Mouse (Mus musculus): ENCODE data around the gene Abcc6. TPM values are rescaled to one million over a fixed set of nuclear protein-coding genes. Genes with fewer than 3 reads are reported as not detected.

The Abcc6 gene
- polyA plus RNA-seq (2014; fragmentation: Nextera tagmentation; extraction: Ambion mirVana), result not detected in 2 replicates

DNA sequence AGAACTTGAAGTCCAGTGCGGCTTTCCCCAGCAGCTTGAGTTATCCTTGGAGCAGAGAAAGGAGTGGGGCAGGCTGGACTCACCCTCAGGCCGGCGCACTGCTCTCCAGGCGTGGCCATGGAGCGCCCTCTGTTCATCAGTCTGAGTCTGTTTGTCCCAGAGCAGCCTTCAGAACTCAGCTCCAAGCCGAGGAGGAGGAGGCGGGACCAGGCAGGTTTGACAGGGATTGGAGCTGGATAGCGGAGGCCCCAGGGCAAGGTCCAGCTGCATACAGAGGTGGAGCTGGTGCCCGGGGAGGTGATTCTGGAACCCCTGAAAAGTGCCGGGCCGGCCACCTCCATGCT is at the start of gene Abcc6:
Abcc6 (minus strand) TSS at position 158 of the 344 bp plus-strand sequence.
- Histone ChIP-seq H3K9ac (ENCODE audit: low read length) (peak within 1 kb of the TSS; percentile 57; the same call in 1 of the 2 replicates), H3K36me3 (ENCODE audit: control insufficient read depth, insufficient read depth, low read length) (no peaks in the 10 kb centered on the region), H3K4me2 (ENCODE audit: low read length) (peak within 1 kb of the TSS; percentile 44), H3K4me1 (ENCODE audit: control insufficient read depth in 2 of 2, insufficient read depth in 2 of 2, low read length in 2 of 2) (peaks cover 6 to 10% of the 10 kb centered on the region in 2 experiments), H3K9me3 (ENCODE audit: control insufficient read depth, low read length) (no peaks in the 10 kb centered on the region), H3K4me3 (ENCODE audit: control insufficient read depth in 1 of 2, insufficient read depth in 1 of 2, low read depth in 1 of 2, low read length in 2 of 2) (no peak within 1 kb of the TSS), H3K27me3 (ENCODE audit: control insufficient read depth, insufficient read depth, low read length) (peaks cover 4% of the 10 kb centered on the region), H3K27ac (replicated peaks in 1 of 2; ENCODE audit: control insufficient read depth in 1 of 2, insufficient read depth in 1 of 2, low read depth in 2 of 2, low read length in 2 of 2) (no peak within 1 kb of the TSS)
- ATAC-seq (ENCODE audit: insufficient number of reproducible peaks, insufficient read depth, low FRiP score, low read depth), result no peak
- WGBS, result 7% methylated on average over 11 of the region's 11 CpGs

DNA sequence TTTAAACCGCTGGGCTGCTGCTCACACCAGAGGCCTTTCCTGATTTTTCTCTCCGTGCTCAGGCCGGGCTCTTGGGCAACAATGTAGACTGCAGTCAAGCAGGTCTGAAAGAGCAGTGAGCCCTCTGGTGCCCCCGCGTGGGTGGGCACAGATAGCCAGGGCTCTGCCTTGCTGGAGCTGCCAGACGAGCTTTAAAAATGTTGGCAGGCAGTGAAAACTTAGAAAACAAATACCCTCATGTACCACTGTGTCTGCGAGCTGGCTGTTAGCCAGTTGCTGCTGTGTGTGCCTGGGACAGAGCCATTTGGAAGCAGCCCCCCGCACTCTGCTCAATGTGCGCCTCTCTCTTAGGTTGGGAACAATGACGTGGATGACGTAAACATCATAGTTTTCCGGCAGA is 47.6 kb upstream of the Abcc6 start:
- ATAC-seq (ENCODE audit: insufficient number of reproducible peaks, insufficient read depth, low FRiP score, low read depth), result no peak
- H3K9ac ChIP-seq (ENCODE audit: low read length), result no peak overlapping the region
- peaks cover 95% of the 10 kb centered on the region for H3K36me3 ChIP-seq (ENCODE audit: control insufficient read depth, insufficient read depth, low read length)
- H3K4me3 ChIP-seq (ENCODE audit: control insufficient read depth in 1 of 2, insufficient read depth in 1 of 2, low read depth in 1 of 2, low read length in 2 of 2), result no peak overlapping the region
- peaks cover 4 to 5% of the 10 kb centered on the region in 2 experiments; a peak in 3 of 4 replicates for H3K4me1 ChIP-seq (ENCODE audit: control insufficient read depth in 2 of 2, insufficient read depth in 2 of 2, low read length in 2 of 2)
- H3K4me2 ChIP-seq (ENCODE audit: low read length), result no peak overlapping the region
- H3K27ac ChIP-seq (replicated peaks in 1 of 2; ENCODE audit: control insufficient read depth in 1 of 2, insufficient read depth in 1 of 2, low read depth in 2 of 2, low read length in 2 of 2), result no peak overlapping the region
- no peaks in the 10 kb centered on the region for H3K27me3 ChIP-seq (ENCODE audit: control insufficient read depth, insufficient read depth, low read length)
- 83% methylated on average over 12 of the region's 12 CpGs for WGBS
- no peaks in the 10 kb centered on the region for H3K9me3 ChIP-seq (ENCODE audit: control insufficient read depth, low read length)

DNA sequence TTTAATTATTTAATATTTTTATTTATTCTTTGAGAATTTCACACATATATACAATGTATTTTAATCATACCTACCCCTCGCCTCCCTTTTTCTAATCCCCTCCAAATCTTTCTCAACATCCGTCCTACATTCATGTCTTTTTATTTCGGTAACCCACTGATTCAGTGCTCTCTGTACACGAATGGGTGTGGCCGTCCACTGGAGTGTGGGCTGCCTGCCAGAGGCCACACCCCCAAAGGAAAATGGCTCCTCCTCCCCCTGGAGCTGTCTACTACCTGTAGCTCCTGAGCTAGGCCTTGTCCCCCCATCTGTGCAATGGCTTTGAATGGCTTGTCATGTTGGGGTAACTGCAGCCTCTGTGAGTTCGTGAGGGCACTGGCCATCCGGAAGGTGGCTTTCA is 46.7 kb upstream of the Abcc6 start:
- no peak overlapping the region for H3K4me2 ChIP-seq (ENCODE audit: low read length)
- H3K4me3 ChIP-seq (ENCODE audit: control insufficient read depth in 1 of 2, insufficient read depth in 1 of 2, low read depth in 1 of 2, low read length in 2 of 2), result no peak overlapping the region
- no peak overlapping the region for H3K9ac ChIP-seq (ENCODE audit: low read length)
- no peaks in the 10 kb centered on the region for H3K9me3 ChIP-seq (ENCODE audit: control insufficient read depth, low read length)
- WGBS, result 87% methylated on average over 7 of the region's 7 CpGs
- H3K36me3 ChIP-seq (ENCODE audit: control insufficient read depth, insufficient read depth, low read length), result peaks cover 95% of the 10 kb centered on the region
- no peaks in the 10 kb centered on the region for H3K4me1 ChIP-seq (ENCODE audit: control insufficient read depth in 2 of 2, insufficient read depth in 2 of 2, low read length in 2 of 2)
- H3K27ac ChIP-seq (replicated peaks in 1 of 2; ENCODE audit: control insufficient read depth in 1 of 2, insufficient read depth in 1 of 2, low read depth in 2 of 2, low read length in 2 of 2), result no peak overlapping the region
- no peak for ATAC-seq (ENCODE audit: insufficient number of reproducible peaks, insufficient read depth, low FRiP score, low read depth)
- no peaks in the 10 kb centered on the region for H3K27me3 ChIP-seq (ENCODE audit: control insufficient read depth, insufficient read depth, low read length)

DNA sequence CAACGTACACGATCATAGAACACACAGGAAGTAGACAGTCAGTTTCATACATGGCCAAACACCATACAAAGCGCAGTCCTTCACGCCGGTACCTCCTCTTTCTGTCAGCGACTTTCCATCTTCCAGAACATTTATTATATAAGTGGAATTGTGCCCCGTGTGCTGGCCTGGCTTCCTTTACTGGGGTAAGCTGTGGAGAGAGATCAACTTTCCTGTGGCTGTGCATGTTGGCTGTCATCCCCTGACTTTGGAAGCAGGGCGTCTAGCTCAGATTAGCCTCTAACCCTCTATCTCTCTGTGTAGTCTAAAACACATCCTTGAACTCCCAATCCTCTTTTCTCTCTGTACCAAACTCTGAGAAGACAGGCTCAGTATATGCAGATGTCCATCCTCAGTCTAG is 38.7 kb upstream of the Abcc6 start:
- Histone ChIP-seq H3K4me2 (ENCODE audit: low read length) (no peak overlapping the region), H3K27ac (replicated peaks in 1 of 2; ENCODE audit: control insufficient read depth in 1 of 2, insufficient read depth in 1 of 2, low read depth in 2 of 2, low read length in 2 of 2) (no peak overlapping the region), H3K4me1 (ENCODE audit: control insufficient read depth in 2 of 2, insufficient read depth in 2 of 2, low read length in 2 of 2) (no peaks in the 10 kb centered on the region), H3K4me3 (ENCODE audit: control insufficient read depth in 1 of 2, insufficient read depth in 1 of 2, low read depth in 1 of 2, low read length in 2 of 2) (no peak overlapping the region), H3K27me3 (ENCODE audit: control insufficient read depth, insufficient read depth, low read length) (no peaks in the 10 kb centered on the region), H3K36me3 (ENCODE audit: control insufficient read depth, insufficient read depth, low read length) (peaks cover 92% of the 10 kb centered on the region), H3K9me3 (ENCODE audit: control insufficient read depth, low read length) (no peaks in the 10 kb centered on the region), H3K9ac (ENCODE audit: low read length) (no peak overlapping the region)
- no peak for ATAC-seq (ENCODE audit: insufficient number of reproducible peaks, insufficient read depth, low FRiP score, low read depth)
- WGBS, result 89% methylated on average over 8 of the region's 8 CpGs

DNA sequence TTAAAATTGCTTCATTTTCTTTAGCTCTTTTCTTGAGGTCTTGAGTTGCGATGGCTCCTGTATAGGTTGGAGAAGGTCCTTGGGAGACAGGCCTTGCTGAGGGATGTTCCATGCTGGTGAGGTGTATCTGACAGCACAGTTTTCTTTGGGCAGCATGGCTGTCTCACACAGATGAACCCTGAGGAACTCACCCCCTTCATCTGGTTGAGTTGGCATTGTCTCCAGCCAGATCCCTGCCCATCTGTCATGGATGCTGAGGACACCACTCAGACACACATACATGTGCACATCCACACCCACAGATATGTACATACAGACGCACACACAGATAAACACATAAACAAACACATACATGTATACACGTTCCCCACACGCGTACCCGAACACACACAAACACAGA is 33.2 kb upstream of the Abcc6 start:
- H3K36me3 ChIP-seq (ENCODE audit: control insufficient read depth, insufficient read depth, low read length), result peaks cover 84% of the 10 kb centered on the region
- H3K4me2 ChIP-seq (ENCODE audit: low read length), result no peak overlapping the region
- H3K9me3 ChIP-seq (ENCODE audit: control insufficient read depth, low read length), result no peaks in the 10 kb centered on the region
- ATAC-seq (ENCODE audit: insufficient number of reproducible peaks, insufficient read depth, low FRiP score, low read depth), result no peak
- WGBS, result 90% methylated on average over 6 of the region's 6 CpGs
- no peaks in the 10 kb centered on the region for H3K4me1 ChIP-seq (ENCODE audit: control insufficient read depth in 2 of 2, insufficient read depth in 2 of 2, low read length in 2 of 2)
- H3K4me3 ChIP-seq (ENCODE audit: control insufficient read depth in 1 of 2, insufficient read depth in 1 of 2, low read depth in 1 of 2, low read length in 2 of 2), result no peak overlapping the region
- no peaks in the 10 kb centered on the region for H3K27me3 ChIP-seq (ENCODE audit: control insufficient read depth, insufficient read depth, low read length)
- H3K27ac ChIP-seq (replicated peaks in 1 of 2; ENCODE audit: control insufficient read depth in 1 of 2, insufficient read depth in 1 of 2, low read depth in 2 of 2, low read length in 2 of 2), result no peak overlapping the region
- no peak overlapping the region for H3K9ac ChIP-seq (ENCODE audit: low read length)

DNA sequence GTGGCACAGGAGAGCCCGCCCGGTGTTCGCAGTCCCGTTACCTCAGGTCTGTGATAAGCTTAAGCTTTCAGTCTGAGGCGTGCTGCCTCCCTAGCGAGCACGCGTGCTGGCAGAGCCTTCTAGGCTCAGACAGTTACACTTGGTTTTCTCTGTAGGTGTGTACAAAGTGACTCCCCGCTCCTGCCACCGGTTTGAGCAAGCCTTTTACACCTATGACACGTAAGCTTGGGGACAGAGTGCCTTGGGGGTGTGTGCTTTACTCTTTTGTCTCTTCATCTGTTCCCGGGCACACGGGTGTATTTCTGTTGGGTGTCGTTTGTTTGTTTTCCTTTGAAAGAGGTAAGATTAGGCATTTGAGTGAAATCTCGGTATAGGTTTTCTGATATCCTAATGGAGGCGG is 31.5 kb upstream of the Abcc6 start:
- Histone ChIP-seq H3K36me3 (ENCODE audit: control insufficient read depth, insufficient read depth, low read length) (peaks cover 84% of the 10 kb centered on the region), H3K27ac (replicated peaks in 1 of 2; ENCODE audit: control insufficient read depth in 1 of 2, insufficient read depth in 1 of 2, low read depth in 2 of 2, low read length in 2 of 2) (no peak overlapping the region), H3K9me3 (ENCODE audit: control insufficient read depth, low read length) (no peaks in the 10 kb centered on the region), H3K9ac (ENCODE audit: low read length) (no peak overlapping the region), H3K27me3 (ENCODE audit: control insufficient read depth, insufficient read depth, low read length) (no peaks in the 10 kb centered on the region), H3K4me3 (ENCODE audit: control insufficient read depth in 1 of 2, insufficient read depth in 1 of 2, low read depth in 1 of 2, low read length in 2 of 2) (no peak overlapping the region), H3K4me2 (ENCODE audit: low read length) (no peak overlapping the region), H3K4me1 (ENCODE audit: control insufficient read depth in 2 of 2, insufficient read depth in 2 of 2, low read length in 2 of 2) (no peaks in the 10 kb centered on the region)
- 93% methylated on average over 16 of the region's 16 CpGs for WGBS
- ATAC-seq (ENCODE audit: insufficient number of reproducible peaks, insufficient read depth, low FRiP score, low read depth), result no peak

DNA sequence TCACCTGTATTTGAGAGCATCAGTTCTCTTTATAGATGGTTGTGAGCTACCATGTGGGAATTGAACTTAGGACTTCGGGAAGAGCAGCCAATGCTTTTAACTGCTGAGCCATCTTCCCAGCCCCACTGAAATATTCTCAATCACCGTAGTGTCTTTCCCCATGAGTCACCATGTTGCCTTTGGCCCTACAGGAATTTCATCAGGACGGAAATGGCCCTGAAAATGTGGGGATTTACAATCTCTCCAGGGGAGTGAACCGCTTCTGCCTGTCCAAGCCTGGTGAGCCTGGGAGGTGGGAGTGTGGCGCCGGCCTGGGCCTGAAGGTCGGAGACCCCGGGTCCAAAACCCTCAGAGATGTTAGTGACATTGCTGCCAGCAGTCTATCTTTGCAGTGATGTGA is 30.6 kb upstream of the Abcc6 start:
- Histone ChIP-seq H3K4me1 (ENCODE audit: control insufficient read depth in 2 of 2, insufficient read depth in 2 of 2, low read length in 2 of 2) (no peaks in the 10 kb centered on the region), H3K9me3 (ENCODE audit: control insufficient read depth, low read length) (no peaks in the 10 kb centered on the region), H3K36me3 (ENCODE audit: control insufficient read depth, insufficient read depth, low read length) (peaks cover 84% of the 10 kb centered on the region), H3K4me3 (ENCODE audit: control insufficient read depth in 1 of 2, insufficient read depth in 1 of 2, low read depth in 1 of 2, low read length in 2 of 2) (no peak overlapping the region), H3K27me3 (ENCODE audit: control insufficient read depth, insufficient read depth, low read length) (no peaks in the 10 kb centered on the region), H3K9ac (ENCODE audit: low read length) (no peak overlapping the region), H3K4me2 (ENCODE audit: low read length) (no peak overlapping the region), H3K27ac (replicated peaks in 1 of 2; ENCODE audit: control insufficient read depth in 1 of 2, insufficient read depth in 1 of 2, low read depth in 2 of 2, low read length in 2 of 2) (no peak overlapping the region)
- 95% methylated on average over 8 of the region's 8 CpGs for WGBS
- ATAC-seq (ENCODE audit: insufficient number of reproducible peaks, insufficient read depth, low FRiP score, low read depth), result no peak

DNA sequence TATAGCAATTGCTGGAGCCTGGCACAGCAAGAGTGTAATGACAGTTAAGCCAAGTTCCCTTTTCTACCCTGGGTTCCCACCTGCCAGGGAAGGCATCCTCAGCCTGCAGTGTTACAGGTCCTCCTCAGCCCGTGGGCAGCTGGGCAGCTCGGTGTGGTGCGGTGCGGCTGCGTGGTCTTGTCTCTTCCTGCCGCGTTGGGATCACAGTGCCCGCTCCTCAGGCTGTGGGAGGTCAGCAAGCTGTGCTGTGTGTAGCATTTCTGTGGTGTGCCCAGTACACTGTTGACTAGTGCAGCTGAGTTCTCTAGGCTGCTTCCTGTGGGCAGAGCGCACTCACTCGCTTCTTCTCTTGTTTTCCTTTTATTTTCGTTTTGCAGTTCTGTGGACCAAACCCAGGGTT is 28.8 kb upstream of the Abcc6 start:
- WGBS, result 90% methylated on average over 11 of the region's 11 CpGs
- H3K36me3 ChIP-seq (ENCODE audit: control insufficient read depth, insufficient read depth, low read length), result peaks cover 89% of the 10 kb centered on the region
- no peaks in the 10 kb centered on the region for H3K4me1 ChIP-seq (ENCODE audit: control insufficient read depth in 2 of 2, insufficient read depth in 2 of 2, low read length in 2 of 2)
- no peaks in the 10 kb centered on the region for H3K27me3 ChIP-seq (ENCODE audit: control insufficient read depth, insufficient read depth, low read length)
- H3K4me3 ChIP-seq (ENCODE audit: control insufficient read depth in 1 of 2, insufficient read depth in 1 of 2, low read depth in 1 of 2, low read length in 2 of 2), result no peak overlapping the region
- H3K27ac ChIP-seq (replicated peaks in 1 of 2; ENCODE audit: control insufficient read depth in 1 of 2, insufficient read depth in 1 of 2, low read depth in 2 of 2, low read length in 2 of 2), result no peak overlapping the region
- no peak overlapping the region for H3K9ac ChIP-seq (ENCODE audit: low read length)
- no peak for ATAC-seq (ENCODE audit: insufficient number of reproducible peaks, insufficient read depth, low FRiP score, low read depth)
- H3K9me3 ChIP-seq (ENCODE audit: control insufficient read depth, low read length), result no peaks in the 10 kb centered on the region
- no peak overlapping the region for H3K4me2 ChIP-seq (ENCODE audit: low read length)

Measured in heart, embryonic 14.5 days (tissue).